Mouse (Mus musculus) G1E-ER4 (cell line): ENCODE measurements around the gene Mex3d. TPM values are rescaled to one million over a fixed set of nuclear protein-coding genes. Genes with fewer than 3 reads are reported as not detected.

Source experiments
- GATA1 ChIP-seq: IDR thresholded peaks from one replicate; pipeline ENCODE4 v1.8.0; 2012; ENCODE audit warnings: low read length, inconsistent platforms
- polyA plus RNA-seq: library from polyadenylated mRNA; stranded (reverse); fragments of >175 nt; gene quantifications from 2 replicates; pipeline ENCODE4 v1.2.3, GENCODE M21; 2012

Mex3d gene
- polyA plus RNA-seq, 1 experiment = 53.8 TPM

GRCm38 (mm10) chr10:80420729-80421128 is 33.3 kb upstream of the Mex3d start:
- TF ChIP-seq GATA1 = no peak

- TF ChIP-seq GATA1 = no peak
These were observed 32.0 kb upstream of the Mex3d start for GRCm38 (mm10) chr10:80419419-80419818.

GRCm38 (mm10) chr10:80418311-80418710 is 30.9 kb upstream of the Mex3d start:
- no peak for TF ChIP-seq GATA1

- no peak for TF ChIP-seq GATA1
These were observed 30.4 kb upstream of the Mex3d start for GRCm38 (mm10) chr10:80417841-80418240.

- TF ChIP-seq GATA1 = no peak
These were observed 29.9 kb upstream of the Mex3d start for GRCm38 (mm10) chr10:80417371-80417770.

- no peak for TF ChIP-seq GATA1
These were observed 28.1 kb upstream of the Mex3d start for GRCm38 (mm10) chr10:80415566-80415965.

- TF ChIP-seq GATA1 = no peak
These were observed 25.4 kb upstream of the Mex3d start for GRCm38 (mm10) chr10:80412656-80413541.

GRCm38 (mm10) chr10:80407924-80408323 is 20.5 kb upstream of the Mex3d start:
- TF ChIP-seq GATA1 = no peak

GRCm38 (mm10) chr10:80406684-80407501 is 19.4 kb upstream of the Mex3d start, which contains the start of gene Uqcr11:
Gene Uqcr11 (minus strand): TSS chr10:80406830.
- no peak for TF ChIP-seq GATA1

GRCm38 (mm10) chr10:80405481-80406173 is 18.2 kb upstream of the Mex3d start:
- TF ChIP-seq GATA1 = no peak

- no peak for TF ChIP-seq GATA1
These were observed 15.7 kb upstream of the Mex3d start for GRCm38 (mm10) chr10:80403044-80403692.

- TF ChIP-seq GATA1 = no peak
These were observed 13.3 kb upstream of the Mex3d start for GRCm38 (mm10) chr10:80400704-80401161.

GRCm38 (mm10) chr10:80399973-80400703 is 12.7 kb upstream of the Mex3d start:
- TF ChIP-seq GATA1 = no peak

- no peak for TF ChIP-seq GATA1
These were observed 11.9 kb upstream of the Mex3d start, which contains the start of gene Mbd3 for GRCm38 (mm10) chr10:80399191-80399972. Gene Mbd3 (minus strand): TSS chr10:80399550.
